In genomic region chr1:74091138-74091537, GRCm38 (mm10) we compare ENCODE assay signal across 10 mouse cellular contexts. TPM values are rescaled to one million over a fixed set of nuclear protein-coding genes. Genes with fewer than 3 reads are reported as not detected.
A peak's percentile ranks its signal among the peaks of the same experiment; 100 is the strongest.
DNase-seq lines count a peak whose midpoint lies in the region; ATAC-seq lines count a peak whose summit lies in the region.
"Had no signal": no experiment of that assay in that cellular context is flagged by ENCODE, and none has a peak within 500 bp of the region (broad histone marks: within the 10 kb centered on the region; RNA-seq: fewer than 3 reads in every experiment).

No protein-coding gene starts in this region.

- DNase-seq in forebrain, embryonic 10.5 days (ENCODE audit: extremely low spot score, low spot score) = no peak
- no peak for DNase-seq in midbrain, embryonic 11.5 days (ENCODE audit: low spot score, missing footprints)
- DNase-seq in midbrain, embryonic 14.5 days = no peak
- peak; percentile 80 for DNase-seq in kidney, postnatal 10 days
- no peak for DNase-seq in adrenal gland, adult 8-10 months
- no peak for DNase-seq in thymus, postnatal 25 days
- DNase-seq: thymus, postnatal 4 days had no signal

- H3K27me3 ChIP-seq in forebrain, embryonic 10.5 days (ENCODE audit: poor library complexity, severe bottlenecking) = peaks cover 37% of the 10 kb centered on the region
- H3K27me3 ChIP-seq in forebrain, embryonic 16.5 days (replicated peaks; ENCODE audit: control insufficient read depth, insufficient read depth, low read length) = no peaks in the 10 kb centered on the region
- H3K27me3 ChIP-seq in midbrain, embryonic 11.5 days (ENCODE audit: control insufficient read depth, insufficient read depth, low read length) = no peaks in the 10 kb centered on the region
- no peaks in the 10 kb centered on the region for H3K27me3 ChIP-seq in midbrain, embryonic 14.5 days (ENCODE audit: control insufficient read depth, insufficient read depth, low read length)
- peaks cover 7% of the 10 kb centered on the region; the same call in 1 of the 2 replicates for H3K27me3 ChIP-seq in stomach, embryonic 15.5 days (replicated peaks)

- H3K9me3 ChIP-seq in forebrain, embryonic 10.5 days = no peaks in the 10 kb centered on the region
- no peaks in the 10 kb centered on the region for H3K9me3 ChIP-seq in forebrain, embryonic 16.5 days (ENCODE audit: control insufficient read depth, low read length)
- no peaks in the 10 kb centered on the region for H3K9me3 ChIP-seq in midbrain, embryonic 11.5 days (ENCODE audit: control insufficient read depth, low read length)
- no peaks in the 10 kb centered on the region for H3K9me3 ChIP-seq in midbrain, embryonic 14.5 days (ENCODE audit: control insufficient read depth, low read length)
- H3K9me3 ChIP-seq in stomach, embryonic 15.5 days = no peaks in the 10 kb centered on the region

- ATAC-seq in forebrain, embryonic 16.5 days = no peak
- 0 out of 2 replicates have a peak, but pooled peaks have one; percentile 33 for ATAC-seq in midbrain, embryonic 11.5 days (ENCODE audit: low FRiP score)
- ATAC-seq in midbrain, embryonic 14.5 days (ENCODE audit: low FRiP score, low TSS enrichment) = no peak
- ATAC-seq in stomach, embryonic 15.5 days (ENCODE audit: insufficient read depth, low FRiP score, low read depth) = peak; percentile 37; the same call in 1 of the 2 replicates

- no peak overlapping the region for H3K4me2 ChIP-seq in forebrain, embryonic 16.5 days (ENCODE audit: low read length)
- H3K4me2 ChIP-seq in midbrain, embryonic 11.5 days = no peak overlapping the region
- H3K4me2 ChIP-seq in midbrain, embryonic 14.5 days (ENCODE audit: low read length) = no peak overlapping the region; the same call in 1 of the 2 replicates
- peak overlapping the region; percentile 48 for H3K4me2 ChIP-seq in stomach, embryonic 15.5 days

- peaks cover 65% of the 10 kb centered on the region for H3K4me1 ChIP-seq in forebrain, embryonic 10.5 days
- H3K4me1 ChIP-seq in forebrain, embryonic 16.5 days (replicated peaks; ENCODE audit: control insufficient read depth, insufficient read depth, low read length) = peaks cover 18% of the 10 kb centered on the region
- peaks cover 14% of the 10 kb centered on the region for H3K4me1 ChIP-seq in midbrain, embryonic 11.5 days (ENCODE audit: control insufficient read depth, insufficient read depth, low read length)
- peaks cover 15% of the 10 kb centered on the region for H3K4me1 ChIP-seq in midbrain, embryonic 14.5 days (ENCODE audit: control insufficient read depth, insufficient read depth, low read length)
- peaks cover 26% of the 10 kb centered on the region for H3K4me1 ChIP-seq in stomach, embryonic 15.5 days

- H3K4me3 ChIP-seq in forebrain, embryonic 10.5 days = peak overlapping the region; percentile 40
- H3K4me3 ChIP-seq in forebrain, embryonic 16.5 days (replicated peaks; ENCODE audit: low read length) = no peak overlapping the region
- H3K4me3 ChIP-seq in midbrain, embryonic 11.5 days (ENCODE audit: low read depth, low read length) = no peak overlapping the region
- H3K4me3 ChIP-seq in midbrain, embryonic 14.5 days (replicated peaks; ENCODE audit: low read depth, low read length) = no peak overlapping the region
- peak overlapping the region; percentile 30 for H3K4me3 ChIP-seq in stomach, embryonic 15.5 days (replicated peaks)
- H3K4me3 ChIP-seq: myocyte had no signal

- H3K9ac ChIP-seq in forebrain, embryonic 16.5 days (replicated peaks; ENCODE audit: low read depth, low read length) = no peak overlapping the region
- 0 out of 2 replicates have a peak overlapping the region, but pooled peaks have one; percentile 9 for H3K9ac ChIP-seq in midbrain, embryonic 11.5 days (ENCODE audit: low read length)
- H3K9ac ChIP-seq in midbrain, embryonic 14.5 days (replicated peaks; ENCODE audit: low read length) = no peak overlapping the region
- no peak overlapping the region for H3K9ac ChIP-seq in stomach, embryonic 15.5 days

- H3K27ac ChIP-seq in forebrain, embryonic 10.5 days = peak overlapping the region; percentile 84
- no peak overlapping the region for H3K27ac ChIP-seq in forebrain, embryonic 16.5 days (ENCODE audit: low read length)
- no peak overlapping the region for H3K27ac ChIP-seq in midbrain, embryonic 11.5 days (ENCODE audit: low read depth, low read length)
- no peak overlapping the region for H3K27ac ChIP-seq in midbrain, embryonic 14.5 days (replicated peaks; ENCODE audit: low read depth, low read length)
- H3K27ac ChIP-seq in stomach, embryonic 15.5 days = peak overlapping the region; percentile 73

- H3K36me3 ChIP-seq in forebrain, embryonic 10.5 days (replicated peaks) = no peaks in the 10 kb centered on the region
- H3K36me3 ChIP-seq in forebrain, embryonic 16.5 days (ENCODE audit: control insufficient read depth, insufficient read depth) = no peaks in the 10 kb centered on the region
- no peaks in the 10 kb centered on the region for H3K36me3 ChIP-seq in midbrain, embryonic 11.5 days (ENCODE audit: control insufficient read depth, insufficient read depth, low read length)
- no peaks in the 10 kb centered on the region for H3K36me3 ChIP-seq in midbrain, embryonic 14.5 days (ENCODE audit: control insufficient read depth, insufficient read depth, low read length)
- H3K36me3 ChIP-seq in stomach, embryonic 15.5 days = no peaks in the 10 kb centered on the region

- WGBS in forebrain, embryonic 10.5 days = 27% methylated on average over 7 of the region's 7 CpGs
- WGBS in forebrain, embryonic 16.5 days = 25% methylated on average over 7 of the region's 7 CpGs
- 24% methylated on average over 6 of the region's 7 CpGs for WGBS in midbrain, embryonic 11.5 days
- 16% methylated on average over 7 of the region's 7 CpGs for WGBS in midbrain, embryonic 14.5 days
- WGBS in stomach, embryonic 15.5 days = 36% methylated on average over 7 of the region's 7 CpGs

RNA-seq across cellular contexts. Expression of gene Tns1, which starts 33.1 kb away (rescaled TPM):
- polyA plus RNA-seq in forebrain, embryonic 10.5 days (2016; fragmentation: Nextera tagmentation; extraction: Ambion mirVana) = 11.6 and 15.9 TPM in 2 replicates
- 10.7 and 11.0 TPM in 2 replicates for polyA plus RNA-seq in forebrain, embryonic 16.5 days (2015; fragmentation: Nextera tagmentation; extraction: Ambion mirVana)
- polyA plus RNA-seq in midbrain, embryonic 11.5 days (2014; fragmentation: Nextera tagmentation; extraction: Ambion mirVana) = 6.9 and 9.3 TPM in 2 replicates
- 7.6 and 11.0 TPM in 2 replicates for polyA plus RNA-seq in midbrain, embryonic 14.5 days (2014; fragmentation: Nextera tagmentation; extraction: Ambion mirVana)
- 34.5 and 40.3 TPM in 2 replicates for polyA plus RNA-seq in stomach, embryonic 15.5 days (2015; fragmentation: Nextera tagmentation; extraction: Ambion mirVana)
- 100 to 1,000 TPM; 461 to 578 (median 489) TPM for total RNA-seq in adrenal gland, adult 8-10 months (2022)

RNA-seq across cellular contexts. Expression of gene Rufy4, which starts 34.2 kb away (rescaled TPM):
- polyA plus RNA-seq in forebrain, embryonic 10.5 days (2016; fragmentation: Nextera tagmentation; extraction: Ambion mirVana) = 0.27 and 0.35 TPM in 2 replicates
- polyA plus RNA-seq in forebrain, embryonic 16.5 days (2015; fragmentation: Nextera tagmentation; extraction: Ambion mirVana) = 0.32 and 0.36 TPM in 2 replicates
- 0.22 and 0.25 TPM in 2 replicates for polyA plus RNA-seq in midbrain, embryonic 11.5 days (2014; fragmentation: Nextera tagmentation; extraction: Ambion mirVana)
- 0.12 and 0.33 TPM in 2 replicates for polyA plus RNA-seq in midbrain, embryonic 14.5 days (2014; fragmentation: Nextera tagmentation; extraction: Ambion mirVana)
- polyA plus RNA-seq in stomach, embryonic 15.5 days (2015; fragmentation: Nextera tagmentation; extraction: Ambion mirVana) = 0.23 and 0.43 TPM in 2 replicates
- 1 to 10 TPM; 1.3 to 4.4 (median 2.8) TPM for total RNA-seq in adrenal gland, adult 8-10 months (2022)
- polyA plus RNA-seq: myocyte had no signal

Comparison
In these comparisons a context has a peak if more than half of its experiments do, and no peak if none do; other contexts are left out.
1. H3K27ac ChIP-seq: peak in forebrain, embryonic 10.5 days (single experiment) and stomach, embryonic 15.5 days (single experiment); none in forebrain, embryonic 16.5 days (single experiment), midbrain, embryonic 11.5 days (single experiment) and midbrain, embryonic 14.5 days (single experiment).
2. H3K4me3 ChIP-seq: peak in forebrain, embryonic 10.5 days (single experiment) and stomach, embryonic 15.5 days (single experiment); none in forebrain, embryonic 16.5 days (single experiment), midbrain, embryonic 11.5 days (single experiment) and midbrain, embryonic 14.5 days (single experiment).
3. ATAC-seq: peak in midbrain, embryonic 11.5 days (single experiment) and stomach, embryonic 15.5 days (single experiment); none in forebrain, embryonic 16.5 days (single experiment) and midbrain, embryonic 14.5 days (single experiment).